Mouse (Mus musculus): ENCODE measurements at regions not wholly inside any gene's neighbourhood (a gene's known extent, or its start where the extent isn't known, plus 50 kb on each side); places are given as distances from the start of the nearest gene placed in this dataset.

- H3K79me2 ChIP-seq (replicated peaks; ENCODE audit: control insufficient read depth, extremely low read depth, insufficient read depth, poor library complexity, severe bottlenecking), result no peaks in the 10 kb centered on the region
- dilution Hi-C loops (cut with MboI; ENCODE audit: extremely low pct_ligation_motif_present, extremely low pct_unique_long_range_greater_than_20kb, low sequenced_read_pairs), result no loop called here
- TF ChIP-seq JUND (conservative IDR thresholded peaks at IDR 0.05; ENCODE audit: low read depth, low read length), result no peak
- TF ChIP-seq ZNF384 (IDR thresholded peaks at IDR 0.05; ENCODE audit: low read depth, low read length), result no peak
- no peak for TF ChIP-seq POLR2AphosphoS2 (IDR thresholded peaks at IDR 0.05; ENCODE audit: low read depth, low read length)
- TF ChIP-seq E2F4 (IDR thresholded peaks at IDR 0.05; ENCODE audit: insufficient replicate concordance, low read depth, low read length), result no peak
- TF ChIP-seq ZMIZ1 (IDR thresholded peaks at IDR 0.05; ENCODE audit: low read depth, low read length), result no peak
- TF ChIP-seq EP300 (IDR thresholded peaks at IDR 0.05; ENCODE audit: low read length), result no peak
Observed at GRCm38 (mm10) chr8:30444274-30444673, 2984.2 kb upstream of the 5930422O12Rik start.

GRCm38 (mm10) chr8:30458136-30458535 is 2970.4 kb upstream of the 5930422O12Rik start:
- Histone ChIP-seq H3K9me3 (replicated peaks; ENCODE audit: low read length) (no peaks in the 10 kb centered on the region), H3K79me2 (replicated peaks; ENCODE audit: control insufficient read depth, extremely low read depth, insufficient read depth, poor library complexity, severe bottlenecking) (no peaks in the 10 kb centered on the region), H3K4me3 (replicated peaks in 1 of 3; ENCODE audit: low read depth in 2 of 3, low read length in 2 of 3, poor library complexity in 1 of 3) (no peak overlapping the region), H3K4me2 (ENCODE audit: insufficient read depth, low read depth, poor library complexity, severe bottlenecking) (no peak overlapping the region), H3K27me3 (replicated peaks) (no peaks in the 10 kb centered on the region), H3K9ac (ENCODE audit: insufficient read depth, low read depth) (no peak overlapping the region), H3K27ac (ENCODE audit: insufficient read depth, low read depth) (no peak overlapping the region), H3K4me1 (ENCODE audit: control insufficient read depth in 1 of 2, insufficient read depth in 2 of 2) (no peaks in the 10 kb centered on the region), H3K36me3 (replicated peaks in 1 of 2; ENCODE audit: control insufficient read depth in 1 of 2, insufficient read depth in 1 of 2, low read length in 1 of 2) (no peaks in the 10 kb centered on the region)
- dilution Hi-C loops (cut with MboI; ENCODE audit: extremely low pct_ligation_motif_present, extremely low pct_unique_long_range_greater_than_20kb, low sequenced_read_pairs), result no loop called here
- in situ Hi-C loops (cut with MboI; ENCODE audit: low pct_ligation_motif_present, low pct_unique_long_range_greater_than_20kb, low sequenced_read_pairs), result no loop called here
- DNase-seq (ENCODE audit: extremely low read depth), result no peak
- TF ChIP-seq BHLHE40 (IDR thresholded peaks at IDR 0.05; ENCODE audit: low read depth, low read length) (no peak), RAD21 (IDR thresholded peaks at IDR 0.05; ENCODE audit: low read depth, low read length) (no peak), POLR2AphosphoS2 (IDR thresholded peaks at IDR 0.05; ENCODE audit: low read depth, low read length) (no peak), CHD2 (IDR thresholded peaks at IDR 0.05; ENCODE audit: low read length) (no peak), USF2 (conservative IDR thresholded peaks at IDR 0.05; ENCODE audit: low read depth, low read length) (no peak), IRF4 (IDR thresholded peaks at IDR 0.05; ENCODE audit: low read depth, low read length) (no peak), GABPA (IDR thresholded peaks at IDR 0.05; ENCODE audit: insufficient replicate concordance, low read depth, low read length) (no peak), ZC3H11A (IDR thresholded peaks at IDR 0.05; ENCODE audit: low read depth, low read length) (no peak), HCFC1 (IDR thresholded peaks at IDR 0.05; ENCODE audit: low read depth, low read length) (no peak), MAZ (IDR thresholded peaks at IDR 0.05; ENCODE audit: low read depth, low read length) (no peak), TBP (conservative IDR thresholded peaks at IDR 0.05; ENCODE audit: low read depth, low read length) (no peak), ELF1 (IDR thresholded peaks at IDR 0.05; ENCODE audit: low read depth, low read length) (no peak), E2F4 (IDR thresholded peaks at IDR 0.05; ENCODE audit: insufficient replicate concordance, low read depth, low read length) (no peak), MAX (IDR thresholded peaks at IDR 0.05; ENCODE audit: low read length) (no peak), POLR2A (IDR thresholded peaks at IDR 0.05; ENCODE audit: low read depth, low read length) (no peak), CTCF (conservative IDR thresholded peaks at IDR 0.05 in 1 of 2, IDR thresholded peaks at IDR 0.05 in 1 of 2; ENCODE audit: low read depth in 2 of 2, low read length in 2 of 2) (no peak), JUND (conservative IDR thresholded peaks at IDR 0.05; ENCODE audit: low read depth, low read length) (no peak), ZKSCAN1 (IDR thresholded peaks at IDR 0.05; ENCODE audit: borderline replicate concordance, low read depth, low read length) (no peak)

More at GRCm38 (mm10) chr8:30444274-30444673, 2984.2 kb upstream of the 5930422O12Rik start:
- H3K4me3 ChIP-seq (replicated peaks in 1 of 3; ENCODE audit: low read depth in 2 of 3, low read length in 2 of 3, poor library complexity in 1 of 3), result no peak overlapping the region
- no peak for DNase-seq (ENCODE audit: extremely low read depth)
- no peaks in the 10 kb centered on the region for H3K4me1 ChIP-seq (ENCODE audit: control insufficient read depth in 1 of 2, insufficient read depth in 2 of 2)
- in situ Hi-C loops (cut with MboI; ENCODE audit: low pct_ligation_motif_present, low pct_unique_long_range_greater_than_20kb, low sequenced_read_pairs), result no loop called here
- no peaks in the 10 kb centered on the region for H3K27me3 ChIP-seq (replicated peaks)
- H3K36me3 ChIP-seq (replicated peaks in 1 of 2; ENCODE audit: control insufficient read depth in 1 of 2, insufficient read depth in 1 of 2, low read length in 1 of 2), result no peaks in the 10 kb centered on the region
- H3K9me3 ChIP-seq (replicated peaks; ENCODE audit: low read length), result no peaks in the 10 kb centered on the region
- H3K4me2 ChIP-seq (ENCODE audit: insufficient read depth, low read depth, poor library complexity, severe bottlenecking), result no peak overlapping the region
- H3K27ac ChIP-seq (ENCODE audit: insufficient read depth, low read depth), result no peak overlapping the region
- no peak overlapping the region for H3K9ac ChIP-seq (ENCODE audit: insufficient read depth, low read depth)
